Mouse (Mus musculus) lung, postnatal 0 days (tissue): ENCODE data around the gene Krr1.

Experiments used
- CTCF ChIP-seq: IDR thresholded peaks from 2 replicates; pipeline ENCODE4 v1.5.1; 2016; ENCODE audit warnings: antibody characterized with exemption, mild to moderate bottlenecking
- EP300 ChIP-seq: IDR thresholded peaks from 2 replicates; pipeline ENCODE4 v1.6.1; 2016; ENCODE audit warnings: antibody characterized with exemption, mild to moderate bottlenecking, control low read depth

GRCm38 (mm10) chr10:111957271-111958045, 15.0 kb upstream of the Krr1 start:
- TF ChIP-seq CTCF (peak; percentile 91), EP300 (0 out of 2 replicates have a peak, but pooled peaks have one; percentile 33)
